Mouse (Mus musculus) cerebellum, adult 2 months (tissue): ENCODE data around the gene Afp.

Source experiments
- CTCF ChIP-seq: fragments of 200-500 bp; IDR thresholded peaks from 2 replicates; pipeline ENCODE4 v1.5.1; 2011; ENCODE audit warnings: low read depth, mild to moderate bottlenecking, control low read depth, low read length, moderate library complexity, borderline replicate concordance; ENCODE audit not compliant: insufficient read depth
- POLR2A ChIP-seq: fragments of 200-500 bp; IDR thresholded peaks from 2 replicates; pipeline ENCODE4 v1.6.1; 2011; ENCODE audit warnings: low read length, control low read depth, borderline replicate concordance; ENCODE audit not compliant: insufficient read depth

DNA sequence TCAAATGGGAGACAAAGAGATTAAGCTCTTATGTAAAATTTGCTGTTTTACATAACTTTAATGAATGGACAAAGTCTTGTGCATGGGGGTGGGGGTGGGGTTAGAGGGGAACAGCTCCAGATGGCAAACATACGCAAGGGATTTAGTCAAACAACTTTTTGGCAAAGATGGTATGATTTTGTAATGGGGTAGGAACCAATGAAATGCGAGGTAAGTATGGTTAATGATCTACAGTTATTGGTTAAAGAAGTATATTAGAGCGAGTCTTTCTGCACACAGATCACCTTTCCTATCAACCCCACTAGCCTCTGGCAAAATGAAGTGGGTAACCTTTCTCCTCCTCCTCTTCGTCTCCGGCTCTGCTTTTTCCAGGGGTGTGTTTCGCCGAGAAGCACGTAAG, 29.9 kb upstream of the Afp start, which contains the start of gene Alb:
- no peak for TF ChIP-seq CTCF
- TF ChIP-seq POLR2A = no peak
